In genomic region chr12:80706208-80706914, GRCm38 (mm10) we compare ENCODE assay signal across 15 mouse cellular contexts. TPM values are rescaled to one million over a fixed set of nuclear protein-coding genes. Genes with fewer than 3 reads are reported as not detected.
DNase-seq lines count a peak whose midpoint lies in the region; ATAC-seq and TF ChIP-seq lines count a peak whose summit lies in the region.
"Had no signal": no experiment of that assay in that cellular context is flagged by ENCODE, and none has a peak within 500 bp of the region (broad histone marks: within the 10 kb centered on the region; RNA-seq: fewer than 3 reads in every experiment).

No protein-coding gene starts in this region.

- no peak overlapping the region for H3K4me2 ChIP-seq in hindbrain, embryonic 15.5 days
- H3K4me2 ChIP-seq in hindbrain, embryonic 14.5 days (replicated peaks) = no peak overlapping the region
- H3K4me2 ChIP-seq in limb, embryonic 14.5 days (replicated peaks; ENCODE audit: low read depth, low read length, severe bottlenecking) = no peak overlapping the region
- H3K4me2 ChIP-seq in forebrain, postnatal 0 days (ENCODE audit: low read depth) = no peak overlapping the region
- H3K4me2 ChIP-seq in intestine, postnatal 0 days (replicated peaks; ENCODE audit: low read depth) = no peak overlapping the region
- H3K4me2 ChIP-seq: midbrain, embryonic 15.5 days had no signal

- no peak overlapping the region for H3K9ac ChIP-seq in hindbrain, embryonic 15.5 days
- H3K9ac ChIP-seq in hindbrain, embryonic 14.5 days = no peak overlapping the region
- peak overlapping the region; percentile 12; the same call in 1 of the 2 replicates for H3K9ac ChIP-seq in limb, embryonic 14.5 days (ENCODE audit: low read depth, low read length, severe bottlenecking)
- H3K9ac ChIP-seq in forebrain, postnatal 0 days = no peak overlapping the region
- no peak overlapping the region for H3K9ac ChIP-seq in intestine, postnatal 0 days (ENCODE audit: low read depth, low read length)
- H3K9ac ChIP-seq: midbrain, embryonic 15.5 days had no signal

- peak overlapping the region; percentile 38; the same call in 1 of the 2 replicates for H3K27ac ChIP-seq in hindbrain, embryonic 15.5 days (replicated peaks)
- H3K27ac ChIP-seq in hindbrain, embryonic 14.5 days = no peak overlapping the region
- no peak overlapping the region for H3K27ac ChIP-seq in limb, embryonic 14.5 days (replicated peaks; ENCODE audit: low read depth, low read length)
- H3K27ac ChIP-seq in limb, embryonic 10.5 days = no peak overlapping the region
- no peak overlapping the region for H3K27ac ChIP-seq in forebrain, postnatal 0 days (ENCODE audit: low read depth, low read length)
- H3K27ac ChIP-seq in intestine, postnatal 0 days (ENCODE audit: low read depth, low read length) = no peak overlapping the region
- H3K27ac ChIP-seq: midbrain, embryonic 15.5 days had no signal

- no peaks in the 10 kb centered on the region for H3K36me3 ChIP-seq in hindbrain, embryonic 15.5 days
- no peaks in the 10 kb centered on the region for H3K36me3 ChIP-seq in hindbrain, embryonic 14.5 days (replicated peaks; ENCODE audit: control insufficient read depth, insufficient read depth)
- H3K36me3 ChIP-seq in limb, embryonic 14.5 days (ENCODE audit: control insufficient read depth, insufficient read depth, low read length) = no peaks in the 10 kb centered on the region
- H3K36me3 ChIP-seq in limb, embryonic 10.5 days = no peaks in the 10 kb centered on the region
- no peaks in the 10 kb centered on the region for H3K36me3 ChIP-seq in forebrain, postnatal 0 days (ENCODE audit: insufficient read depth)
- H3K36me3 ChIP-seq in intestine, postnatal 0 days (ENCODE audit: control insufficient read depth, insufficient read depth) = no peaks in the 10 kb centered on the region
- H3K36me3 ChIP-seq: midbrain, embryonic 15.5 days had no signal

- TF ChIP-seq POLR2A in limb, embryonic 14.5 days (IDR thresholded peaks at IDR 0.05; ENCODE audit: borderline replicate concordance, extremely low read depth, insufficient read depth, insufficient read length) = no peak

- no peaks in the 10 kb centered on the region for H3K27me3 ChIP-seq in hindbrain, embryonic 15.5 days
- no peaks in the 10 kb centered on the region for H3K27me3 ChIP-seq in hindbrain, embryonic 14.5 days (ENCODE audit: control insufficient read depth, insufficient read depth, low read length)
- H3K27me3 ChIP-seq in limb, embryonic 14.5 days (ENCODE audit: control insufficient read depth, insufficient read depth, low read length) = no peaks in the 10 kb centered on the region
- H3K27me3 ChIP-seq in limb, embryonic 10.5 days (ENCODE audit: low read depth, poor library complexity, severe bottlenecking) = 0 out of 2 replicates have a peak, but pooled peaks cover 8% of the 10 kb centered on the region
- no peaks in the 10 kb centered on the region for H3K27me3 ChIP-seq in forebrain, postnatal 0 days (ENCODE audit: insufficient read depth, low read length)
- H3K27me3 ChIP-seq in intestine, postnatal 0 days (replicated peaks; ENCODE audit: control insufficient read depth, insufficient read depth, low read length) = no peaks in the 10 kb centered on the region
- H3K27me3 ChIP-seq: midbrain, embryonic 15.5 days had no signal

- 58% methylated on average over 11 of the region's 11 CpGs for WGBS in hindbrain, embryonic 15.5 days
- 63% methylated on average over 11 of the region's 11 CpGs for WGBS in hindbrain, embryonic 14.5 days
- WGBS in limb, embryonic 14.5 days = 50% methylated on average over 11 of the region's 11 CpGs
- 56% methylated on average over 11 of the region's 11 CpGs for WGBS in limb, embryonic 10.5 days
- 45% methylated on average over 11 of the region's 11 CpGs for WGBS in forebrain, postnatal 0 days
- 47% methylated on average over 11 of the region's 11 CpGs for WGBS in intestine, postnatal 0 days

- no peaks in the 10 kb centered on the region for H3K9me3 ChIP-seq in hindbrain, embryonic 15.5 days
- no peaks in the 10 kb centered on the region for H3K9me3 ChIP-seq in hindbrain, embryonic 14.5 days (ENCODE audit: control insufficient read depth, low read length)
- no peaks in the 10 kb centered on the region for H3K9me3 ChIP-seq in limb, embryonic 14.5 days (ENCODE audit: control insufficient read depth, low read length)
- H3K9me3 ChIP-seq in limb, embryonic 10.5 days (replicated peaks) = no peaks in the 10 kb centered on the region
- H3K9me3 ChIP-seq in forebrain, postnatal 0 days (ENCODE audit: low read length) = no peaks in the 10 kb centered on the region
- no peaks in the 10 kb centered on the region for H3K9me3 ChIP-seq in intestine, postnatal 0 days (ENCODE audit: control insufficient read depth)
- H3K9me3 ChIP-seq: megakaryocyte, embryonic 14.5 days; midbrain, embryonic 15.5 days had no signal

- ATAC-seq in hindbrain, embryonic 15.5 days (ENCODE audit: low FRiP score, low read depth) = no peak; the same call in 1 of the 2 replicates
- ATAC-seq in hindbrain, embryonic 14.5 days (ENCODE audit: low FRiP score) = no peak
- no peak for ATAC-seq in limb, embryonic 14.5 days (ENCODE audit: low FRiP score, low read depth)
- ATAC-seq in forebrain, postnatal 0 days = 0 out of 2 replicates have a peak, but pooled peaks have one; percentile 28
- ATAC-seq in intestine, postnatal 0 days = peak; percentile 37; the same call in 1 of the 2 replicates
- no peak for ATAC-seq in CD4-positive, CD25-positive, alpha-beta regulatory T cell, adult 4 months
- ATAC-seq: midbrain, embryonic 15.5 days had no signal

- TF ChIP-seq CTCF in forebrain, postnatal 0 days (IDR thresholded peaks at IDR 0.05; ENCODE audit: low read depth) = no peak
- TF ChIP-seq CTCF in intestine, postnatal 0 days (IDR thresholded peaks at IDR 0.05; ENCODE audit: low read depth) = no peak

- no peak overlapping the region for H3K4me3 ChIP-seq in hindbrain, embryonic 15.5 days
- H3K4me3 ChIP-seq in hindbrain, embryonic 14.5 days (replicated peaks; ENCODE audit: low read length) = no peak overlapping the region
- H3K4me3 ChIP-seq in limb, embryonic 14.5 days (replicated peaks; ENCODE audit: low read length) = no peak overlapping the region
- no peak overlapping the region for H3K4me3 ChIP-seq in limb, embryonic 10.5 days
- no peak overlapping the region for H3K4me3 ChIP-seq in forebrain, postnatal 0 days (ENCODE audit: low read depth, low read length)
- H3K4me3 ChIP-seq in intestine, postnatal 0 days (ENCODE audit: low read depth, low read length) = no peak overlapping the region
- H3K4me3 ChIP-seq: megakaryocyte, embryonic 14.5 days; midbrain, embryonic 15.5 days had no signal

- peaks cover 15% of the 10 kb centered on the region for H3K4me1 ChIP-seq in hindbrain, embryonic 15.5 days (replicated peaks)
- H3K4me1 ChIP-seq in hindbrain, embryonic 14.5 days (replicated peaks; ENCODE audit: control insufficient read depth, insufficient read depth, low read length) = peaks cover 10% of the 10 kb centered on the region
- H3K4me1 ChIP-seq in limb, embryonic 14.5 days (ENCODE audit: control insufficient read depth, insufficient read depth, low read length) = peaks cover 11% of the 10 kb centered on the region; the same call in 1 of the 2 replicates
- H3K4me1 ChIP-seq in limb, embryonic 10.5 days = peaks cover 12% of the 10 kb centered on the region
- H3K4me1 ChIP-seq in forebrain, postnatal 0 days (ENCODE audit: insufficient read depth) = peaks cover 15% of the 10 kb centered on the region; the same call in 1 of the 2 replicates
- H3K4me1 ChIP-seq in intestine, postnatal 0 days (replicated peaks; ENCODE audit: control insufficient read depth, insufficient read depth, low read length) = no peaks in the 10 kb centered on the region
- H3K4me1 ChIP-seq: midbrain, embryonic 15.5 days had no signal

- DNase-seq in hindbrain, embryonic 14.5 days (ENCODE audit: low spot score) = no peak
- DNase-seq in limb, embryonic 14.5 days (ENCODE audit: low spot score) = no peak
- no peak for DNase-seq in limb, embryonic 10.5 days (ENCODE audit: low spot score)
- DNase-seq in forebrain, postnatal 0 days = no peak
- DNase-seq: gastrocnemius, postnatal 25 days; liver; lung, adult 2 months; right cerebral cortex, adult 18-20 months; thymus, postnatal 14 days had no signal

RNA-seq across cellular contexts. Expression of gene Plekhd1, which starts 14.0 kb away (rescaled TPM):
- polyA plus RNA-seq in hindbrain, embryonic 15.5 days (2015; fragmentation: Nextera tagmentation; extraction: Ambion mirVana) = 6.4 and 6.5 TPM in 2 replicates
- 3.5 and 5.9 TPM in 2 replicates for polyA plus RNA-seq in hindbrain, embryonic 14.5 days (2014; fragmentation: Nextera tagmentation; extraction: Ambion mirVana)
- polyA plus RNA-seq in limb, embryonic 14.5 days (2012; rRNA removed) = 0.29 and 0.33 TPM in 2 replicates
- 0.12 and 0.18 TPM in 2 replicates for polyA plus RNA-seq in limb, embryonic 14.5 days (2014; fragmentation: Nextera tagmentation; extraction: Ambion mirVana)
- 0.13 TPM in 2 replicates for polyA plus RNA-seq in limb, embryonic 10.5 days (2016; fragmentation: Nextera tagmentation; extraction: Ambion mirVana)
- total RNA-seq in forebrain, postnatal 0 days (2014; rRNA removed) = 0.77 and 1.1 TPM in 2 replicates
- 0.70 and 1.3 TPM in 2 replicates for polyA plus RNA-seq in forebrain, postnatal 0 days (2015; fragmentation: Nextera tagmentation; extraction: Ambion mirVana)
- 1.5 and 1.9 TPM in 2 replicates for polyA plus RNA-seq in intestine, postnatal 0 days (2015; fragmentation: Nextera tagmentation; extraction: Ambion mirVana)
- polyA plus RNA-seq in CD4-positive, CD25-positive, alpha-beta regulatory T cell, adult 4 months (2017; shearing (Covaris generic)) = under 1 TPM; 0.28 to 0.90 TPM
- total RNA-seq: gastrocnemius, postnatal 25 days had no signal

RNA-seq across cellular contexts. Expression of gene Ccdc177, which starts 54.1 kb away (rescaled TPM):
- polyA plus RNA-seq in hindbrain, embryonic 15.5 days (2015; fragmentation: Nextera tagmentation; extraction: Ambion mirVana) = 4.0 and 4.4 TPM in 2 replicates
- polyA plus RNA-seq in hindbrain, embryonic 14.5 days (2014; fragmentation: Nextera tagmentation; extraction: Ambion mirVana) = 4.6 and 5.2 TPM in 2 replicates
- polyA plus RNA-seq in limb, embryonic 14.5 days (2012; rRNA removed) = 0.08 and 0.10 TPM in 2 replicates
- 0.04 and 0.07 TPM in 2 replicates for polyA plus RNA-seq in limb, embryonic 14.5 days (2014; fragmentation: Nextera tagmentation; extraction: Ambion mirVana)
- polyA plus RNA-seq in limb, embryonic 10.5 days (2016; fragmentation: Nextera tagmentation; extraction: Ambion mirVana) = 0.04 and 0.06 TPM in 2 replicates
- total RNA-seq in forebrain, postnatal 0 days (2014; rRNA removed) = 19.1 and 23.5 TPM in 2 replicates
- polyA plus RNA-seq in forebrain, postnatal 0 days (2015; fragmentation: Nextera tagmentation; extraction: Ambion mirVana) = 1.6 and 2.3 TPM in 2 replicates
- polyA plus RNA-seq in intestine, postnatal 0 days (2015; fragmentation: Nextera tagmentation; extraction: Ambion mirVana) = 0.03 and 0.10 TPM in 2 replicates
- not detected for polyA plus RNA-seq in CD4-positive, CD25-positive, alpha-beta regulatory T cell, adult 4 months (2017; shearing (Covaris generic))
- total RNA-seq: gastrocnemius, postnatal 25 days had no signal
- polyA plus RNA-seq: heart, embryonic 16.5 days; lung, adult 2 months had no signal

Comparison
In these comparisons a context has a peak if more than half of its experiments do, and no peak if none do; other contexts are left out.
1. ATAC-seq: peak in forebrain, postnatal 0 days (single experiment) and intestine, postnatal 0 days (single experiment); none in hindbrain, embryonic 15.5 days (single experiment), hindbrain, embryonic 14.5 days (single experiment), limb, embryonic 14.5 days (single experiment) and CD4-positive, CD25-positive, alpha-beta regulatory T cell, adult 4 months (single experiment).